Mouse (Mus musculus) lung, embryonic 14.5 days (tissue): ENCODE results near the gene Cish. TPM values are rescaled to one million over a fixed set of nuclear protein-coding genes. Genes with fewer than 3 reads are reported as not detected.

ENCODE experiments used
- ATAC-seq: fragments of 200-750 bp; cut with Nextera tagmentation; 2 replicates; pipeline ENCODE4 v1.8.0; 2017; ENCODE audit warnings: mild to moderate bottlenecking, moderate TSS enrichment, moderate library complexity; ENCODE audit not compliant: insufficient read depth
- DNase-seq: peaks from one replicate; pipeline ENCODE4 v3.0.0-alpha.2; 2015
- H3K27ac ChIP-seq: fragments of 300-500 bp; sonication (generic); 2 replicates; pipeline ENCODE4 v1.5.1; 2014; ENCODE audit warnings: low read depth, mild to moderate bottlenecking, moderate library complexity
- H3K27me3 ChIP-seq: fragments of 300-500 bp; sonication (generic); 2 replicates; pipeline ENCODE4 v1.6.1; 2014; ENCODE audit warnings: low read length, control low read depth; ENCODE audit not compliant: insufficient read depth
- H3K36me3 ChIP-seq: fragments of 300-500 bp; sonication (generic); 2 replicates; pipeline ENCODE4 v1.6.1; 2014; ENCODE audit warnings: control low read depth; ENCODE audit not compliant: insufficient read depth
- H3K4me1 ChIP-seq: fragments of 300-500 bp; sonication (generic); 2 replicates; pipeline ENCODE4 v1.6.1; 2014; ENCODE audit warnings: antibody characterized with exemption, control low read depth; ENCODE audit not compliant: insufficient read depth
- H3K4me2 ChIP-seq: fragments of 300-500 bp; sonication (generic); 2 replicates; pipeline ENCODE4 v1.6.1; 2014; ENCODE audit warnings: mild to moderate bottlenecking
- H3K4me3 ChIP-seq: fragments of 300-500 bp; sonication (generic); 2 replicates; pipeline ENCODE4 v1.5.1; 2014; ENCODE audit warnings: low read depth, low read length
- H3K9ac ChIP-seq: fragments of 300-500 bp; sonication (generic); 2 replicates; pipeline ENCODE4 v1.6.1; 2014
- H3K9me3 ChIP-seq: fragments of 300-500 bp; sonication (generic); 2 replicates; pipeline ENCODE4 v1.6.1; 2016; ENCODE audit warnings: low read depth, low read length, control low read depth
- CTCF ChIP-seq: IDR thresholded peaks from 2 replicates; pipeline ENCODE4 v1.5.1; 2016; ENCODE audit warnings: antibody characterized with exemption, low read depth
- WGBS: fragments of 180-500 bp; shearing (Covaris S2); extraction: QIAGEN DNeasy Blood & Tissue Kit; methylation state at CpG from one replicate; pipeline ENCODE4 v1.1.7; 2014; 5-methylcytosine and 5-hydroxymethylcytosine counted together
- polyA plus RNA-seq: library from polyadenylated mRNA; unstranded; fragments of >200 nt; fragmentation: Nextera tagmentation; extraction: Ambion mirVana; gene quantifications from 2 replicates; pipeline ENCODE4 v1.2.1, GENCODE M21; 2014

Cish gene
- polyA plus RNA-seq, 1 experiment from 2014 or later: 8.5 TPM

GRCm38 (mm10) chr9:107334356-107334755 lies 38.5 kb downstream of the Cish start:
- WGBS: 82% methylated on average over 6 of the region's 6 CpGs
- Histone ChIP-seq H3K27me3 (no peaks in the 10 kb centered on the region), H3K4me1 (peaks cover 10% of the 10 kb centered on the region), H3K4me2 (no peak overlapping the region), H3K27ac (no peak overlapping the region), H3K4me3 (no peak overlapping the region), H3K9me3 (no peaks in the 10 kb centered on the region), H3K9ac (no peak overlapping the region; the same call in 1 of the 2 replicates), H3K36me3 (peaks cover 2% of the 10 kb centered on the region; the same call in 1 of the 2 replicates)
- TF ChIP-seq CTCF: no peak
- no peak for ATAC-seq
- DNase-seq: no peak

GRCm38 (mm10) chr9:107335046-107335445 lies 39.2 kb downstream of the Cish start:
- H3K36me3 ChIP-seq: peaks cover 2% of the 10 kb centered on the region; the same call in 1 of the 2 replicates
- H3K4me2 ChIP-seq: no peak overlapping the region
- H3K27ac ChIP-seq: no peak overlapping the region
- DNase-seq: no peak
- TF ChIP-seq CTCF: peak; percentile 32; the same call in 1 of the 2 replicates
- no peak overlapping the region for H3K4me3 ChIP-seq
- no peak for ATAC-seq
- peaks cover 10% of the 10 kb centered on the region for H3K4me1 ChIP-seq
- no peaks in the 10 kb centered on the region for H3K9me3 ChIP-seq
- no peaks in the 10 kb centered on the region for H3K27me3 ChIP-seq
- no peak overlapping the region for H3K9ac ChIP-seq
- WGBS: 83% methylated on average over 5 of the region's 5 CpGs

GRCm38 (mm10) chr9:107335909-107336308 lies 40.1 kb downstream of the Cish start:
- DNase-seq: peak; percentile 74
- no peak overlapping the region for H3K9ac ChIP-seq
- H3K4me2 ChIP-seq: no peak overlapping the region
- no peaks in the 10 kb centered on the region for H3K9me3 ChIP-seq
- WGBS: 10% methylated on average over 5 of the region's 5 CpGs
- H3K4me1 ChIP-seq: peaks cover 10% of the 10 kb centered on the region
- no peak for ATAC-seq
- peak; percentile 87 for TF ChIP-seq CTCF
- H3K27ac ChIP-seq: no peak overlapping the region
- H3K36me3 ChIP-seq: peaks cover 2% of the 10 kb centered on the region; the same call in 1 of the 2 replicates
- no peaks in the 10 kb centered on the region for H3K27me3 ChIP-seq
- H3K4me3 ChIP-seq: no peak overlapping the region

GRCm38 (mm10) chr9:107336386-107336785 lies 40.6 kb downstream of the Cish start:
- H3K4me2 ChIP-seq: no peak overlapping the region
- WGBS: 86% methylated on average over 6 of the region's 6 CpGs
- no peak overlapping the region for H3K27ac ChIP-seq
- H3K36me3 ChIP-seq: peaks cover 2% of the 10 kb centered on the region; the same call in 1 of the 2 replicates
- no peak for ATAC-seq
- no peaks in the 10 kb centered on the region for H3K9me3 ChIP-seq
- no peak overlapping the region for H3K9ac ChIP-seq
- DNase-seq: no peak
- TF ChIP-seq CTCF: no peak
- peaks cover 10% of the 10 kb centered on the region for H3K4me1 ChIP-seq
- no peaks in the 10 kb centered on the region for H3K27me3 ChIP-seq
- H3K4me3 ChIP-seq: no peak overlapping the region

GRCm38 (mm10) chr9:107338172-107338883 lies 42.5 kb downstream of the Cish start, which contains the start of gene Hemk1:
TSS of gene Hemk1 (minus strand) at chr9:107338350.
- Histone ChIP-seq H3K4me1 (peaks cover 10% of the 10 kb centered on the region), H3K36me3 (no peaks in the 10 kb centered on the region), H3K9ac (peak within 1 kb of the TSS; percentile 69), H3K27me3 (no peaks in the 10 kb centered on the region), H3K27ac (no peak within 1 kb of the TSS), H3K4me3 (peak within 1 kb of the TSS; percentile 52), H3K9me3 (no peaks in the 10 kb centered on the region), H3K4me2 (peak within 1 kb of the TSS; percentile 90)
- WGBS: 3% methylated on average over 30 of the region's 30 CpGs
- ATAC-seq: peak; percentile 76
- peak; percentile 90 for DNase-seq
- no peak for TF ChIP-seq CTCF

- Histone ChIP-seq H3K4me2 (peak within 1 kb of the TSS; percentile 73), H3K36me3 (no peaks in the 10 kb centered on the region), H3K27me3 (no peaks in the 10 kb centered on the region), H3K4me1 (peaks cover 10% of the 10 kb centered on the region), H3K9ac (peak within 1 kb of the TSS; percentile 48), H3K9me3 (no peaks in the 10 kb centered on the region), H3K4me3 (peak within 1 kb of the TSS; percentile 47), H3K27ac (no peak within 1 kb of the TSS)
- no peak for TF ChIP-seq CTCF
- DNase-seq: peak; percentile 97
- peak; percentile 94 for ATAC-seq
- WGBS: under 1% methylated on average over 34 of the region's 34 CpGs
These were observed 44.5 kb downstream of the Cish start, which contains the start of gene 6430571L13Rik for GRCm38 (mm10) chr9:107340267-107340859. TSS of gene 6430571L13Rik (plus strand) at chr9:107340602.
